Mouse (Mus musculus): Measurements from ENCODE around the gene 5730596B20Rik. TPM values are rescaled to one million over a fixed set of nuclear protein-coding genes. Genes with fewer than 3 reads are reported as not detected.

Gene 5730596B20Rik
- polyA plus RNA-seq, 1 experiment from 2014 or later = 0.98 TPM

DNA sequence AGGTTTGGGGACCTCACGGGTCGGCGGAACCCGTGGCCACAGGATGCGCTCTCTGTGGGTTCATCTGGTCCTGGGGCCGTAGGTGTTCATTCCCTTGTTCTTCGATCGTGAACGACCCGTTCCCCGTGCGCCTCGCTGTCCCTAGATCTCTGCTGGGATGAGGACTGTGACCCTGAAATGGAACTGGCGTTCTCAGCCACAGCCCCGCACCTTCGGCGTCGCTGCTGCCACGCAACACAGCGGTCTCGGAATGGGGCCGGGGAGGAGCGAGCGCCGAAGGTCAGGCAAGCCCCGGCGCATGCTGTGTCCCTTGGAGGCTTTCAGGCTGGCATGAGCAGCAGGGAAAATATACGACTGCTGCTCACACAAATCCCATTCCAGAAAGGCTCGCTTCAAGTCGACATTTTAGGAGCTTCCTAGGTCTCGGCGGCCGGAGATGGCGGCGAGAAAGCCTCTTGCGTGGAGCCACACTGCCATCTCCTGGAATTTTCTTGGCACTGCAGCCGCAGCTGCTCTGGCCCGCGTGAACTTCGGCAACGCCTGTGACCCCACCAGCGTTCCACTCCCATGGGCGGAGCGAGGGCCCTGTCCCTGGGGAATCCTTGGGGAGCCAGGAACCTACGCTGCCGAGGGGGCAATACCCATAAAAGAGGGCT is 44.2 kb downstream of the 5730596B20Rik start, which contains the start of gene Hoxa7:
Hoxa7 (minus strand) TSS at position 518 of the 656 bp plus-strand sequence.
- ATAC-seq (ENCODE audit: insufficient number of reproducible peaks, insufficient read depth, low FRiP score, low TSS enrichment, low read depth) = peak; percentile 38
- peak within 1 kb of the TSS; percentile 89 for H3K4me3 ChIP-seq (replicated peaks)
- peaks cover 40% of the 10 kb centered on the region for H3K4me1 ChIP-seq (replicated peaks)
- peak within 1 kb of the TSS; percentile 100 for H3K9ac ChIP-seq (replicated peaks)
- peaks cover 14% of the 10 kb centered on the region for H3K36me3 ChIP-seq
- H3K27ac ChIP-seq = peak within 1 kb of the TSS; percentile 99
- no peaks in the 10 kb centered on the region for H3K9me3 ChIP-seq
- H3K4me2 ChIP-seq = peak within 1 kb of the TSS; percentile 96
- WGBS = under 1% methylated on average over 46 of the region's 46 CpGs
- H3K27me3 ChIP-seq = no peaks in the 10 kb centered on the region; the same call in 1 of the 2 replicates

DNA sequence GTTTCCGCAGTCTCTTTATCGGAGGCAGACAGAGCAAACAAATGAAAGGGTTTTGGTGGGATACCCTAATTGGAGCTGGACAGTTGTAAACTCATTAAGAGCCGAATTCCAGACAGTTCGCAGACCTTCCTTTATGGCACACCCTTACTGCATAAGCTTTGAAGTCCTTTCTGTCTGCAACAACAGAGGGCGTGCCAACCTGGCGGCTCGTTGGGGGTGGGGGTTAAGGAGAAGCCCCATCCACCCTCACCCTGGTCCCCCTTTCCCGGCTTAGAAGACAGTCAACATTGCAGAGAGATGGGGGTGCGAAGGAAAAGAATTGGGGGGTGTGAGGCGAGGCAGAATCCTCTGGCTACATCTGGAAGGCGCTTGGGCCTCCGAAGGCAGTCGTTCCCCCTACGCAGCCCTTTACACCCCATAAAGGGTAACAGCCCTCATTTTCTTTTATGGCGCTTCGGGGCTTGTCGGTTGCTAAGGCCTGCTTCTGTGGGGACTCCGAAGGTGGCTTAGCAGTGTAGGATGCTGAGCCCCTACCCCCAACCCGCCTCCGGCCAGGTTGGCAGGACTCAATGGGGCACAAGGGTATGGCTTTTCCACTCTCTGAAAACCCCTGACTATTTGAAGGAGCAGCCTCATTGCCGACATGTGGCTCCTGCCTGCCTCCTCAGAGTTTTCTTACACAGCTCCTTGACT is 44.8 kb downstream of the 5730596B20Rik start:
- peak; percentile 34 for ATAC-seq (ENCODE audit: insufficient number of reproducible peaks, insufficient read depth, low FRiP score, low TSS enrichment, low read depth)
- Histone ChIP-seq H3K36me3 (peaks cover 14% of the 10 kb centered on the region), H3K4me2 (peak overlapping the region; percentile 96), H3K27ac (peak overlapping the region; percentile 99), H3K9ac (replicated peaks) (peak overlapping the region; percentile 100), H3K27me3 (no peaks in the 10 kb centered on the region; the same call in 1 of the 2 replicates), H3K9me3 (no peaks in the 10 kb centered on the region), H3K4me1 (replicated peaks) (peaks cover 45% of the 10 kb centered on the region), H3K4me3 (replicated peaks) (peak overlapping the region; percentile 89)
- under 1% methylated on average over 21 of the region's 21 CpGs for WGBS

DNA sequence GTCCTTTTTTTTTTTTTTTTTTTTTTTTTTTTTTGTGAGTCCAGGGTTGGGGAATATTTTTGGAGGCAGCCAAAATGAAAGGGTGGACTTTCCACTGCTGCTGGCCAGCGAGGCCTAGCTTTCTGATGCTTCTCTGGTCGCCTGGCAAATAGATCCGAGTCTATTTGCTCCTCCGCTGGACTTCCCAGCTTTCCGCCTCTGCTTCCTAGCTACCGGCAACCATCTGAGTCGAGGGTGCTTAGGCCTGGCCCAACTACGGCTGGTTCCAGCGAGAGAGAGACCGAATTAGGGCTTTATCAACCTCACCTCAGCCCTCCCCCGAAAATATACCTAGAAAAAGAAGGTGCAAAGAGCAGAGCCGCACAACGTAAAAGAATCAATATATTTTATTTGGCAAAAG is 45.4 kb downstream of the 5730596B20Rik start:
- H3K4me1 ChIP-seq (replicated peaks) = peaks cover 44% of the 10 kb centered on the region
- peak overlapping the region; percentile 100 for H3K9ac ChIP-seq (replicated peaks)
- 2% methylated on average over 13 of the region's 13 CpGs for WGBS
- H3K4me3 ChIP-seq (replicated peaks) = peak overlapping the region; percentile 89
- ATAC-seq (ENCODE audit: insufficient number of reproducible peaks, insufficient read depth, low FRiP score, low TSS enrichment, low read depth) = no peak
- peak overlapping the region; percentile 96 for H3K4me2 ChIP-seq
- H3K27me3 ChIP-seq = no peaks in the 10 kb centered on the region; the same call in 1 of the 2 replicates
- H3K9me3 ChIP-seq = no peaks in the 10 kb centered on the region
- peaks cover 14% of the 10 kb centered on the region for H3K36me3 ChIP-seq
- H3K27ac ChIP-seq = peak overlapping the region; percentile 99

GRCm38 (mm10) chr6:52223939-52224760 is 46.9 kb downstream of the 5730596B20Rik start:
- H3K4me3 ChIP-seq (replicated peaks) = peak overlapping the region; percentile 89
- peak overlapping the region; percentile 99 for H3K27ac ChIP-seq

GRCm38 (mm10) chr6:52224895-52225611 is 47.8 kb downstream of the 5730596B20Rik start:
- ATAC-seq (ENCODE audit: insufficient number of reproducible peaks, insufficient read depth, low FRiP score, low TSS enrichment, low read depth) = no peak
- under 1% methylated on average over 36 of the region's 36 CpGs for WGBS
- Histone ChIP-seq H3K4me3 (replicated peaks) (peak overlapping the region; percentile 89), H3K9me3 (no peaks in the 10 kb centered on the region), H3K4me1 (replicated peaks) (peaks cover 21% of the 10 kb centered on the region), H3K27me3 (no peaks in the 10 kb centered on the region), H3K27ac (peak overlapping the region; percentile 99), H3K36me3 (peaks cover 27% of the 10 kb centered on the region), H3K4me2 (peak overlapping the region; percentile 96), H3K9ac (replicated peaks) (peak overlapping the region; percentile 100)

More at GRCm38 (mm10) chr6:52223939-52224760, 46.9 kb downstream of the 5730596B20Rik start:
- Histone ChIP-seq H3K36me3 (peaks cover 20% of the 10 kb centered on the region), H3K4me1 (replicated peaks) (peaks cover 29% of the 10 kb centered on the region), H3K9me3 (no peaks in the 10 kb centered on the region), H3K4me2 (peak overlapping the region; percentile 96), H3K9ac (replicated peaks) (peak overlapping the region; percentile 100), H3K27me3 (no peaks in the 10 kb centered on the region)
- no peak for ATAC-seq (ENCODE audit: insufficient number of reproducible peaks, insufficient read depth, low FRiP score, low TSS enrichment, low read depth)
- WGBS = under 1% methylated on average over 24 of the region's 24 CpGs

GRCm38 (mm10) chr6:52225612-52226568 is 48.6 kb downstream of the 5730596B20Rik start:
- Histone ChIP-seq H3K27ac (peak overlapping the region; percentile 99), H3K36me3 (peaks cover 32% of the 10 kb centered on the region), H3K27me3 (no peaks in the 10 kb centered on the region), H3K4me2 (peak overlapping the region; percentile 96), H3K4me3 (replicated peaks) (peak overlapping the region; percentile 89), H3K9ac (replicated peaks) (peak overlapping the region; percentile 100), H3K9me3 (no peaks in the 10 kb centered on the region), H3K4me1 (replicated peaks) (peaks cover 13% of the 10 kb centered on the region)
- ATAC-seq (ENCODE audit: insufficient number of reproducible peaks, insufficient read depth, low FRiP score, low TSS enrichment, low read depth) = peak; percentile 64
- WGBS = under 1% methylated on average over 66 of the region's 69 CpGs

DNA sequence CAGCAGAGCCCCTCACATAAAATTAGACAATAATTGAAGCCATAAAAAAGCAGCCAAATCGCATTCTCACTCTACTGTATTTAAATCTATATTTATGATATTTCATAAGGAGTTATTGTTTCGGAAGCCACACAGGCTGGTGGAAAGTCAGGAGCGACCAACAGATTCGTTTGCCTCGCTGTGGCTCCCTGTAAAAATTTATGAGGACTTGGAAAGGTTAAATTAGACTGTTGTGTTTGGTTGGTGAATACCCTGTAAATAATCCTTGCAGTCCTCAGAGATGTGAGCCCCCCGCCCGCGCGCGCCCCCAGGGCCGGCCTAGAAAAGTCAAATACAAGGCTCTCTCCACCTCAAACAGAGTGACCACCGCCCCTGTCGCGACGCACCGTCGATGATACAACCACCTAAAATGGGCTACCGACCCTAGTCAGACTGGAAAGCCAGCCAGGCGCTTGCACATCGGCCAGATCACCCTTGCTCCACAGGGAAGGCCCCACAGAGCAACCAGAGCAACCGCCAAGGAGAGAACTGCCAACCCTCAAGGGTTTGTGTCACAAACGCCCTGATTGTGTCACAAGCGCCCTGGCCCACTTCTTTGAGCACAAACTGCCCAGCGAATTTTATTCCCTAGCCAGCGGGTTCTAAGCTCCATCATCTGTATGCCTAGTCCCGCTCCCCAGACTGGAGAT is 49.4 kb downstream of the 5730596B20Rik start:
- H3K27ac ChIP-seq = peak overlapping the region; percentile 99
- H3K9ac ChIP-seq (replicated peaks) = peak overlapping the region; percentile 100
- peaks cover 34% of the 10 kb centered on the region for H3K36me3 ChIP-seq
- peak overlapping the region; percentile 89 for H3K4me3 ChIP-seq (replicated peaks)
- no peaks in the 10 kb centered on the region for H3K9me3 ChIP-seq
- H3K4me1 ChIP-seq (replicated peaks) = peaks cover 7% of the 10 kb centered on the region
- H3K27me3 ChIP-seq = no peaks in the 10 kb centered on the region
- under 1% methylated on average over 26 of the region's 26 CpGs for WGBS
- H3K4me2 ChIP-seq = peak overlapping the region; percentile 96
- peak; percentile 27 for ATAC-seq (ENCODE audit: insufficient number of reproducible peaks, insufficient read depth, low FRiP score, low TSS enrichment, low read depth)

GRCm38 (mm10) chr6:52227470-52228222 is 50.3 kb downstream of the 5730596B20Rik start:
- peaks cover 7% of the 10 kb centered on the region; the same call in 1 of the 2 replicates for H3K4me1 ChIP-seq (replicated peaks)
- peak overlapping the region; percentile 89 for H3K4me3 ChIP-seq (replicated peaks)
- H3K9ac ChIP-seq (replicated peaks) = peak overlapping the region; percentile 100
- 2% methylated on average over 11 of the region's 11 CpGs for WGBS
- H3K27ac ChIP-seq = peak overlapping the region; percentile 99
- ATAC-seq (ENCODE audit: insufficient number of reproducible peaks, insufficient read depth, low FRiP score, low TSS enrichment, low read depth) = no peak
- H3K27me3 ChIP-seq = no peaks in the 10 kb centered on the region
- peak overlapping the region; percentile 96 for H3K4me2 ChIP-seq
- H3K9me3 ChIP-seq = no peaks in the 10 kb centered on the region
- peaks cover 44% of the 10 kb centered on the region for H3K36me3 ChIP-seq
